Mouse (Mus musculus) neural tube, embryonic 14.5 days (tissue): ENCODE results near the gene Ercc2. TPM values are rescaled to one million over a fixed set of nuclear protein-coding genes. Genes with fewer than 3 reads are reported as not detected.

Source experiments
- ATAC-seq: fragments of 200-750 bp; cut with Nextera tagmentation; 2 replicates; pipeline ENCODE4 v1.8.0; 2017; ENCODE audit warnings: low read depth, mild to moderate bottlenecking, moderate TSS enrichment, moderate library complexity
- H3K27ac ChIP-seq: fragments of 300-500 bp; sonication (generic); 2 replicates; pipeline ENCODE4 v1.5.1; 2014; ENCODE audit warnings: low read depth, mild to moderate bottlenecking, control low read depth, low read length, moderate library complexity, mixed read lengths
- H3K27me3 ChIP-seq: fragments of 300-500 bp; sonication (generic); 2 replicates; pipeline ENCODE4 v1.6.1; 2014; ENCODE audit warnings: low read length; ENCODE audit not compliant: control insufficient read depth, insufficient read depth
- H3K36me3 ChIP-seq: fragments of 300-500 bp; sonication (generic); 2 replicates; pipeline ENCODE4 v1.6.1; 2014; ENCODE audit warnings: low read length, mixed read lengths; ENCODE audit not compliant: control insufficient read depth, insufficient read depth
- H3K4me1 ChIP-seq: fragments of 300-500 bp; sonication (generic); 2 replicates; pipeline ENCODE4 v1.6.1; 2014; ENCODE audit warnings: low read length; ENCODE audit not compliant: control insufficient read depth, insufficient read depth
- H3K4me2 ChIP-seq: fragments of 300-500 bp; sonication (generic); 2 replicates; pipeline ENCODE4 v1.6.1; 2014; ENCODE audit warnings: mild to moderate bottlenecking, low read depth, low read length, control low read depth
- H3K4me3 ChIP-seq: fragments of 300-500 bp; sonication (generic); 2 replicates; pipeline ENCODE4 v1.5.1; 2014; ENCODE audit warnings: low read depth, low read length, control low read depth, mixed read lengths
- H3K9ac ChIP-seq: fragments of 300-500 bp; sonication (generic); replicated peaks from 2 replicates; pipeline ENCODE4 v1.6.1; 2014; ENCODE audit warnings: low read depth, mild to moderate bottlenecking, control low read depth, low read length, mixed read lengths
- H3K9me3 ChIP-seq: fragments of 300-500 bp; sonication (generic); 2 replicates; pipeline ENCODE4 v1.6.1; 2016; ENCODE audit warnings: low read length; ENCODE audit not compliant: control insufficient read depth
- WGBS: fragments of 180-500 bp; shearing (Covaris S2); extraction: QIAGEN DNeasy Blood & Tissue Kit; methylation state at CpG from one replicate; pipeline ENCODE4 v1.1.7; 2014; 5-methylcytosine and 5-hydroxymethylcytosine counted together
- polyA plus RNA-seq: library from polyadenylated mRNA; unstranded; fragments of >200 nt; fragmentation: Nextera tagmentation; extraction: Ambion mirVana; gene quantifications from 2 replicates; pipeline ENCODE4 v1.2.1, GENCODE M21; 2014

The Ercc2 gene
- polyA plus RNA-seq, 1 experiment from 2014 or later, result 11.4 TPM

DNA sequence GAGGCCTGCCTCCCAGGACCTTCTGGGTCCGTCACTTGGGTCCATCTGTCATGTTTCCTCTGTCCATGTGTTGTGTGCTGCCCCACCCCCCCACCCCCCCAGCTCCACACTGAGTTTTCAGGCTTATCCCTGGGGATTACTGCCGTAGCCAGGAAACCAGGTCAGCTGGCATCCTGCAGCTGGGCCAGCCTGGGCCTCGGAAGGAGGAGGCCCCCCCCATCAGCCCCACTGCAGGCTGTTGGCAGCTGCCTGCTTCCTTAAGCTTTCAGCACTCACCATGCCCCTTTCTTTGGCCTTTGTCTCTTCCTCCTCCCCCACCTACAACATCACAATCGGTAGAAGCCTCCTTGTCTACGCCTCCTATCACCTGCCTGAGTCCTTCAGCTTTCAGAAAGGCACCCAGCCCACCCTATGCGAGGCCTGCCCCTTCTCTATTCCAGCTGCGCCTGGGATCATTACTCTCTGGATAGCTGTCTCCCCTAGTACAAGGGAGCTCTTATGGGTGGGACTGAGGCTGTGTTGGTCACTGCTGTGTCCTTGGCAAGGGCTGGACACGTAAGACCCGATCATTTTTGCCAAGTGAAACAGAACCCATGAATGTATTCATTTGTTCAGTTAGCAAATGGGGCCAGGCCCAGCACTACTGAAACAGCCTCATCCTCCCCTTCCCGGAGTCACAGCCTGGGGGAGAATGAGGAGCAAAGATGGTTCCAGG is 7.0 kb downstream of the Ercc2 start:
- Histone ChIP-seq H3K36me3 (peaks cover 75% of the 10 kb centered on the region), H3K9me3 (no peaks in the 10 kb centered on the region), H3K27ac (no peak overlapping the region), H3K27me3 (no peaks in the 10 kb centered on the region), H3K4me1 (no peaks in the 10 kb centered on the region), H3K4me3 (no peak overlapping the region), H3K4me2 (no peak overlapping the region), H3K9ac (no peak overlapping the region)
- ATAC-seq, result no peak
- 61% methylated on average over 10 of the region's 10 CpGs for WGBS

DNA sequence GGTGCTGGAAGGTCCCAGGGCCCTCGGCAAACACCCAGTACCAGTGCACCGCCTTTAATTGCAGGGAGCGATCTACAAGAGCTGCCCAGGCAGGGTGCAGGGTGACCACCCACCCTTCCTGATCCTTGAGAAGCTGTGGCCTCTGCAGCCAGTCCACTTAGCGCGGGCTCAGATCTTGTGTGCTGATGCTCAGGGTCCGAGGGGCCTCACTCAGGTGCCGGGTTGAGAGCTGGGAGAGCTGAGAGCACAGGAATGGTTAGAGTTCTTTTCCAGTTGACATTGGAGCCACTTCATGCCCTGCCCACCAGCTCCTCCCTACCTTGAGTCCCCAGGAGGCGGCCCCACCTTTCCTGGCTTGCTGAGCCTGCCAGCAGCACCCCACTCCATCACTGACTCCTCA is 12.7 kb downstream of the Ercc2 start:
- no peak overlapping the region for H3K4me3 ChIP-seq
- no peak for ATAC-seq
- WGBS, result 91% methylated on average over 8 of the region's 8 CpGs
- H3K36me3 ChIP-seq, result peaks cover 57% of the 10 kb centered on the region
- no peaks in the 10 kb centered on the region for H3K4me1 ChIP-seq
- no peaks in the 10 kb centered on the region for H3K9me3 ChIP-seq
- H3K9ac ChIP-seq, result no peak overlapping the region
- H3K27ac ChIP-seq, result no peak overlapping the region
- no peaks in the 10 kb centered on the region for H3K27me3 ChIP-seq
- no peak overlapping the region for H3K4me2 ChIP-seq

DNA sequence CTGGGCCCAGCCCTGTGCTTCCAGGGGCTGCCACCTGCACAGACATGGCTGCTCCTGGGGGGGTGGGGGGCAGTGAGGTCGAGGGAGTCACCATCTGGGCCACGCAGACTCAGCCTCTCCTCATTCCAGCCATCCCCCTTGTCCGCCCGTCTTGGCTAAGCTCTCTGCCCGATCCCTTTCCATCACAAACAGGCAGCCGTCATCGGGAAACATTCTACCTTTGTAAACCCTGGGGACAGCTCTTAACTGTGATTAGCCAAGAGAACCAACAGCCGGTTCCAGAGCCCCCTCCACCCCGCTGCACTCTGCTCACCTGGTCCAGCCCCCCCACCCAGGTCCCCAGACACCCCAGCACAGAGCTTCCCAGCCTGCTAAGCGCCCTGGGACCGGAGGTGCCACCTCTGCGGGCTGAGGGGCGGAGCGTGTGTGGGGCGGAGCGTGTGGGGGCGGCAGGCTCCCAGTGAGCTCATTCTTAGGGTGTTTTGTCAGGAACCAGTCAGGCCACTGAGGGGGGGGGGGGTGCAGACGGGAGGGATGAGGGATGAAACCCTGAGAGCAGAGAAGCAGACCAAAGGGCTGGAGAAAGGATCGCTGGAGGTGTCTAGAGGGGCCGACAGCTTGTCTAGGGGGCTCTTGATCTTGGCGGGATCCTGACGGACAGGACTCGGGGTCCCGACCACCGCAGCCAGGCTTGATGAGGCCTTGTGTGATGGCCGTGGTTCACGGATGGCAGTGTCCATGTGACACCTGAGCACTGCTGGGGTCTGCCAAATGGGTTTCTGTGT is 17.9 kb downstream of the Ercc2 start:
- no peaks in the 10 kb centered on the region; the same call in 1 of the 2 replicates for H3K9me3 ChIP-seq
- H3K4me2 ChIP-seq, result peak overlapping the region; percentile 34
- H3K9ac ChIP-seq, result peak overlapping the region; percentile 44
- H3K4me1 ChIP-seq, result peaks cover 8% of the 10 kb centered on the region; the same call in 1 of the 2 replicates
- 1% methylated on average over 27 of the region's 27 CpGs for WGBS
- peaks cover 13% of the 10 kb centered on the region for H3K27me3 ChIP-seq
- H3K36me3 ChIP-seq, result peaks cover 8% of the 10 kb centered on the region
- peak; percentile 25; the same call in 1 of the 2 replicates for ATAC-seq
- no peak overlapping the region for H3K4me3 ChIP-seq
- H3K27ac ChIP-seq, result no peak overlapping the region

DNA sequence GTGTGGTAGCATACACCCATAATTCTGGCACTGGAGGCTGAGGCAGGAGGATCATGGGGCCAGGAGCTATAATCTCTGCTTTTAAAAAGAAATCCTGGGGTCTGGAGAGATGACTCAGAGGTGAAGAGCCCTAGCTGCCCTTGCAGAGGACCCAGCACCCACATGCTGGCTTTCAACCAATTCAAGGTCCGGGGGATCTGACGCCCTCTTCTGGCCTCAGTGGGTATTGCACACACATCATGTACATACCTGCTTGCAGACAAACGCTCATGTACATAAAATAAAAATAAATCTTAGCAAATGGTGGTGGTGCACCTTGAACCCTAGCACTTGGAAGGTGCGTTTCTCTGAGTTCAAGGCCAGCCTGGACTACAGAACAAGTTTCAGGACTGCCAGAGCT is 19.1 kb downstream of the Ercc2 start:
- H3K27ac ChIP-seq, result no peak overlapping the region
- 84% methylated on average over 4 of the region's 4 CpGs for whole genome bisulfite sequencing
- H3K36me3 ChIP-seq, result no peaks in the 10 kb centered on the region
- no peaks in the 10 kb centered on the region; the same call in 1 of the 2 replicates for H3K9me3 ChIP-seq
- H3K4me2 ChIP-seq, result no peak overlapping the region
- ATAC-seq, result no peak
- H3K4me3 ChIP-seq, result no peak overlapping the region
- peaks cover 8% of the 10 kb centered on the region; the same call in 1 of the 2 replicates for H3K4me1 ChIP-seq
- H3K9ac ChIP-seq, result no peak overlapping the region
- H3K27me3 ChIP-seq, result peaks cover 17% of the 10 kb centered on the region

DNA sequence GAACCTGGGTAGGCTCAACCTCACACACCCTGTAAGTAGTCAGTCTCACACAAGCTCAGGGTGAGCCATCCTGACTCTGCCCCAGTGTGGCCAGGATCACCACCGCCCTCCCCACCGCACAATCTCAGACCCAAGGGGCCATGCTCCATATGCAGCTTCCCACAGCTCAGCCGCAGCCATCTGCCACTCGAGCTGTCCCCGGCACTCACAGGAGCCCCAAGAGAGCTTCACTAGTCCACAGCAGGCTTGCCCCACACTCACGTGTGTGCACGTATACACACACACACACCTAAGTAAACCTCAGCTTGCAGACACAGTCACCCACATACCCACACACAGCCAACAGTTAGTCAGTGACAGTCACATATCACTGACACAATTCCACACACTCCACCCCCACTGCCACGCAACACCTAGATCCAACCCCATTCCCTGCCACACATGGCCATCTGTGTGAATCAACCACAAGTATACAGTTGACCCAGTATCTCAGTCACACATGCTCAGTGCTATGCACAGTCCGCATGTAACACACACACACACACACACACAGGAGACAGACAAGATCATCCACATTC is 20.8 kb downstream of the Ercc2 start:
- H3K9ac ChIP-seq, result no peak overlapping the region
- H3K4me3 ChIP-seq, result no peak overlapping the region
- H3K27me3 ChIP-seq, result peaks cover 17% of the 10 kb centered on the region
- peaks cover 8% of the 10 kb centered on the region; the same call in 1 of the 2 replicates for H3K4me1 ChIP-seq
- no peaks in the 10 kb centered on the region; the same call in 1 of the 2 replicates for H3K9me3 ChIP-seq
- ATAC-seq, result no peak
- 53% methylated on average over 9 of the region's 9 CpGs for WGBS
- no peak overlapping the region for H3K27ac ChIP-seq
- no peaks in the 10 kb centered on the region for H3K36me3 ChIP-seq
- no peak overlapping the region for H3K4me2 ChIP-seq

DNA sequence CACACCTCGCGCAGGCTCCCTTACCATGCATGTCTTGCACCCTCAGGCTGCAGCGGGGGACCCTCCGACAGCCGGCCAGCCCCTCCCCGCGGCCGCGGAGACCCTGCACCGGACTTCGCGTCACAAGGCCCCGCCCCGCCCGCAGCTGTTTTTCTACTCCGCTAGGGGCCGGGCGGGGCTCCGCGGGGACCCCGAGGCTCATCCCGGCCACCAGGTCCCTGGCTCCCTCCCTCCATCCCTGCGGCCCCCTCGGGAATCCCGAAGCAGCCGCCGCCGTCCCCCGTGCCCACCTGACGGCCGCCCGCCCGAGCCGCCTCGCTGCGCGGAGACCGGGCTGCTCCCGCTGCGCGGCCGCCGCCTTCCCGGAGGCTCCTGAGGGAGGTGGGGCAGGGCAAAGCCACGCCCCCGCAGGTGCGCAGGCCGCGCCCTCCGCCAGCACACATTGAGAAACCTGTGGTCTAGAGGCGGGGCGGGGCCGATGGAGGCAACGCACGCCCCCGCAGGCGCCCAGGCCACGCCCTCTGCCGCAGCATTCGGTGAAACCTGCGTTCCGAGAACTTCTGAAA is 22.0 kb downstream of the Ercc2 start, which contains the start of gene Klc3:
Gene Klc3, minus strand, starts transcription at position 374 of the 566 bp plus-strand sequence.
- peak within 1 kb of the TSS; percentile 39 for H3K4me3 ChIP-seq
- WGBS, result under 1% methylated on average over 56 of the region's 62 CpGs
- peak within 1 kb of the TSS; percentile 47 for H3K9ac ChIP-seq
- 0 out of 2 replicates have a peak, but pooled peaks have one; percentile 18 for ATAC-seq
- H3K27ac ChIP-seq, result no peak within 1 kb of the TSS
- peak within 1 kb of the TSS; percentile 92 for H3K4me2 ChIP-seq
- peaks cover 17% of the 10 kb centered on the region for H3K27me3 ChIP-seq
- no peaks in the 10 kb centered on the region; the same call in 1 of the 2 replicates for H3K9me3 ChIP-seq
- peaks cover 8% of the 10 kb centered on the region; the same call in 1 of the 2 replicates for H3K4me1 ChIP-seq
- no peaks in the 10 kb centered on the region for H3K36me3 ChIP-seq

DNA sequence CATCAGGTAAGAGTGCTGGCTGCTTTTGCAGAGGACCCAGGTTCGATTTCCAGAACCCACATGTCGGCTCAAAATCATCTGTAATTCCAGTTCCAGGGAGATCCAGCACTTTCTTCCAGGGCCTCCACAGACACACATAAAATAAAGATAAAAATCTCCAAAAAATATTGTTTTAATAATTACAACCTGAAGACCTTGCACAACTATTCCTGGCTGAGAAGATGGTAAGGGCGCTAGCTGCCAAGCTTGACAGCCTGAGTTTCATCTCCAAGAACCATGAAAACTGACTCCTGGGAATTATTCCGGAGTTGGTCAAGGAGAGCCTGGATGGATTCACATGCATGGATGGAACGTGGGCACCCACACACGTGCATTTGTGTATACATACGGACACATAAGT is 22.7 kb downstream of the Ercc2 start, which contains the start of gene Ckm:
Gene Ckm, plus strand, starts transcription at position 301 of the 400 bp plus-strand sequence.
- Histone ChIP-seq H3K9me3 (no peaks in the 10 kb centered on the region; the same call in 1 of the 2 replicates), H3K27me3 (peaks cover 17% of the 10 kb centered on the region), H3K36me3 (no peaks in the 10 kb centered on the region), H3K27ac (no peak within 1 kb of the TSS), H3K4me2 (peak within 1 kb of the TSS; percentile 92), H3K4me3 (peak within 1 kb of the TSS; percentile 39), H3K4me1 (peaks cover 8% of the 10 kb centered on the region; the same call in 1 of the 2 replicates), H3K9ac (peak within 1 kb of the TSS; percentile 47)
- ATAC-seq, result no peak
- 51% methylated on average over 7 of the region's 7 CpGs for WGBS

DNA sequence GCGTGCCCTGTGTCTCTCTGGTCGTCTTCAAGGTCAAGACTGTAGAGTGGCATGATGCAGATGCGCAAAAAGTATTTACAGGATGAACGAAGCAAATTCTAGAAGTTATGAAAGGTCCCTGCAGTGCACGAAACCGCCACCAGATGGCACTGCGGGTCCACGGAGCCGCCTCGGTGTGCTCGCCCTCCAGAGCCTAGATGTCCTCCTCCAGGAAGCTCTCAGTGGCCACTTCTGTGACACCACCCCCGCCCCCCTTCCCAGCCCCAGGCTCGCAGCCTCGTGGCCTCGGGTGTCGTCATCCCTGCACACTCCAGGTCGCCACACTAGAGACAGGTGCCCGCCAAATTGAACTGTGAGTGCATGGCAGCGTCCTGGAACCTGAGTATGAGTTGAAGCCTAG is 23.6 kb downstream of the Ercc2 start:
- H3K4me1 ChIP-seq, result peaks cover 8% of the 10 kb centered on the region; the same call in 1 of the 2 replicates
- WGBS, result 4% methylated on average over 19 of the region's 19 CpGs
- no peaks in the 10 kb centered on the region for H3K36me3 ChIP-seq
- H3K27me3 ChIP-seq, result peaks cover 17% of the 10 kb centered on the region
- no peaks in the 10 kb centered on the region; the same call in 1 of the 2 replicates for H3K9me3 ChIP-seq
- H3K4me3 ChIP-seq, result no peak overlapping the region
- peak; percentile 75; the same call in 1 of the 2 replicates for ATAC-seq
- H3K27ac ChIP-seq, result no peak overlapping the region
- H3K4me2 ChIP-seq, result peak overlapping the region; percentile 35
- H3K9ac ChIP-seq, result no peak overlapping the region
